Mouse (Mus musculus) myocyte (in vitro differentiated cells): ENCODE results near the gene Atg13.

Experiments
- POLR2A ChIP-seq: IDR thresholded peaks from one replicate; pipeline ENCODE4 v1.6.1; 2011; ENCODE audit warnings: low read depth, mild to moderate bottlenecking, control low read depth, moderate library complexity; ENCODE audit not compliant: insufficient read length
- USF1 ChIP-seq: IDR thresholded peaks from one replicate; pipeline ENCODE4 v1.6.1; 2011; ENCODE audit warnings: low read depth, mild to moderate bottlenecking, control low read depth, moderate library complexity

GRCm38 (mm10) chr2:91650360-91650995, 59.9 kb downstream of the Atg13 start:
- TF ChIP-seq USF1: no peak
- no peak for TF ChIP-seq POLR2A
